Mouse (Mus musculus) brain, adult 10 weeks (tissue): ENCODE measurements around the gene Hspd1. TPM values are rescaled to one million over a fixed set of nuclear protein-coding genes. Genes with fewer than 3 reads are reported as not detected.

ENCODE experiments used
- polyA plus RNA-seq: library from polyadenylated mRNA; stranded (reverse); fragments of 350-450 nt; fragmentation: Illumina TruSeq; extraction: RNeasy Lipid Tissue Mini Kit (QIAGEN cat#74804); gene quantifications from one replicate; pipeline ENCODE4 v1.2.3, GENCODE M21; 2015; ENCODE audit warnings: low read depth, low replicate concordance

The Hspd1 gene
- 163 TPM for polyA plus RNA-seq

DNA sequence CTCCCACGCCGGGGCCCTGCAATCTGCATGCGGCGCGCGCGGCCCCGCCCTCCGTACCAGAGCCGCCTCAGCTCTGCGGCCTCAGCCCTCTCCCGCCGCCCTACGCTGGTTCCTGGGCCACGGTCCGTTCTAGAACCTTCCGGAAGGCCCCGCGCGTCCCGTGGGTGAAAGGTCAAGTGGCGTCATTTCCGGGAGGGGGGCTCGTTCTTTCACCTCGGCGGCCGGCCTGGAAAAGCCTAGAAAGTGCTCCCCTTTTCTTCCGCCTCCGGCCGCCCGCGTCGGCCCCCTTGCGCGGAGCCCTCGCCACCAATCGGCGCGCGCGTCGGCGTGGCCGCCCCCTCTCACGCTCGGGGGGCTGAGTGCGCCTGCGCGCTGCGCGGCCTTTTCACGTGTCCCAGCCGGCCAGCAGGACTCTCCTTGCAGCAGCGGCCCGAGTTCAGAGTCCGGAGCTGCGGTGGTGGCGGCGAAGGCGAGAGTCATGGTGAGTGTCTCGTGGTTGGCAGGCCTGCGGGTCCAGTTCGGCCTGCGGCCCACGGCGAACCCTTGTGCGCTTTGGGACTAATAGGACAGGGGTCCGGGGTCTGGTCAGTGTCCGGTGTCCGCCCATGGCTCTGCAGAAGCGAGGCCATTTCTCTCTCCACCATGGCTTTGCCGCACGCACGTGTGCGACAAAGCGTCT, at the start of gene Hspd1, which contains the start of gene Hspe1:
Gene Hspd1 (minus strand): TSS at position 312 of the 679 bp plus-strand sequence.
Gene Hspe1 (plus strand): TSS at position 201 of the 679 bp plus-strand sequence.

DNA sequence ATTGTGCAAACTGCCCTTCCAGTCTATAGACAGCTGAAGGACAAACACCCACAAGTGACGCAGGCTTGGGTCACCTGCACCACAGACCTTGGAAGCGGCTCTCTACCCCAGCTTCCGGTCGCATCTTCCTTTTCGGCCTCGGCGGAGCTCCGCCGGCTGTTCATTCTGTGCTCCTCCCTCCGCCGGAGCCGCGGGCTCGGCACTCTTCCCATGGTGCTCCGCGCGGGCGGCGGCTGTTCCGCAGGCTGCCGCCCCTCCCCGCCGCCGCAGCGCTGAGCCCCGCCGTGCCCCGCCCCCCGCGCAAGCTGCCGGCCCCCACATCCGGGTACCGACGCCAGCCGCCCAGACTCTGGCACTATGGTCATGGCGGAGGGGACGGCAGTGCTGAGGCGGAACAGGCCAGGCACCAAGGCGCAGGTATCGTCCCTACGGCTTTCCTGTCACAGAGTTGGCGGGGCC, 42.9 kb upstream of the Hspd1 start, which contains the start of gene Mob4:
Gene Mob4 (plus strand): TSS at position 289 of the 459 bp plus-strand sequence.

DNA sequence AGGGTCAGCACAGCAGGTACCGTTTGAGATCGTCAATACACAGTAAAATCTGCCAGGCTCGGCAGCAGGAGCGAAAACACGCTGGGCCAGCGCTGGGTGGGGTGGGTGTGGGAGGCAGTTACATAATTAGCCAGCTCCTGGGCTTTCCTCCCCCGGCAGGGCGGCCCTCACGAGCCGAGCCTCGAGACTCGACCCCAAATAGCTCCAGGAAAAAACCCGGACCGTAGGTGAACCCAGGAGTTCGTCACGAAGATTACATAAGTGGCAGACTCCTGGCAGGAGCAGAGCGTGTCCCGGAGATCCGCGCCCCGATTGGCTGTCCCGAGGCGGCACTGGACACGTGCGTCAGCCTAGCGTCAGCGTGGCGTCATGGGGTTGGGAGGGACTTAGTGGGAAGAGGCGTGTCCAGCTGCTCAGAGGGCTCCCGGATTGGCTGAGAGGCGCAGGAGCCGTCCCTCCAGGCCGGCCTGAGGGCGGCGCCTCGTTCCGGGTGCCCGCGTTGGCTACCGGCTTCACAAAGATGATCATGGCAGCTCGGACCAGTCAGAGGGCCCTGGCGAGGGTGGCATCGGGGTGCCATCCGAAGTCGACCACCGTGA, 35.6 kb downstream of the Hspd1 start, which contains the start of gene Coq10b:
Gene Coq10b (plus strand): TSS at position 416 of the 599 bp plus-strand sequence.

Other genes with a start within 250 kb of the Hspd1 start
- gene Ankrd44, start 161.9 kb downstream of the Hspd1 start, polyA plus RNA-seq = 14.4 TPM
- gene Sf3b1, start 60.8 kb downstream of the Hspd1 start, polyA plus RNA-seq = 153 TPM
- gene Coq10b, start 35.5 kb downstream of the Hspd1 start, polyA plus RNA-seq = 47.5 TPM
- 251 TPM for gene Hspe1, start 111 bp downstream of the Hspd1 start, polyA plus RNA-seq
- 88.7 TPM for gene Mob4, start 43.0 kb upstream of the Hspd1 start, polyA plus RNA-seq
- 21.2 TPM for gene Rftn2, start 138.5 kb upstream of the Hspd1 start, polyA plus RNA-seq
- 6.5 TPM for gene Mars2, start 148.9 kb upstream of the Hspd1 start, polyA plus RNA-seq